Mouse (Mus musculus) thymus, postnatal 10 days (tissue): ENCODE measurements around the gene Arfgef3.
A peak's percentile ranks its signal among the peaks of the same experiment; 100 is the strongest.
"Not testable (repeated sequence)": the region's sequence is repeated elsewhere in the genome, so short reads cannot be mapped to it uniquely, and the experiment has no call there.

Experiments
- DNase-seq, 2 experiments: peaks; one replicate each; pipeline ENCODE4 v3.0.0; 2021; ENCODE audit warnings: low spot score in 2 of 2

Gene Arfgef3

GRCm38 (mm10) chr10:18589455-18589854 lies 154.3 kb downstream of the Arfgef3 start:
- no peak for DNase-seq

GRCm38 (mm10) chr10:18584188-18584587 lies 159.6 kb downstream of the Arfgef3 start:
- no peak for DNase-seq

GRCm38 (mm10) chr10:18572581-18572980 lies 171.2 kb downstream of the Arfgef3 start:
- DNase-seq: peak in 1 of 2 experiments; percentile 26

- peak; percentile 28 to 66 for DNase-seq
Measured at GRCm38 (mm10) chr10:18562940-18563339, 180.8 kb downstream of the Arfgef3 start.

GRCm38 (mm10) chr10:18561445-18561844 lies 182.3 kb downstream of the Arfgef3 start:
- no peak for DNase-seq

GRCm38 (mm10) chr10:18559076-18559475 lies 184.7 kb downstream of the Arfgef3 start:
- DNase-seq: not testable (repeated sequence)

GRCm38 (mm10) chr10:18549321-18550216 lies 194.2 kb downstream of the Arfgef3 start:
- no peak for DNase-seq

GRCm38 (mm10) chr10:18547381-18547780 lies 196.4 kb downstream of the Arfgef3 start:
- no peak for DNase-seq

- DNase-seq: peak in 1 of 2 experiments; percentile 37
Measured at GRCm38 (mm10) chr10:18545813-18546235, 197.9 kb downstream of the Arfgef3 start, which contains the start of gene Hebp2. Gene Hebp2 (minus strand): TSS chr10:18546076.

GRCm38 (mm10) chr10:18545309-18545708 lies 198.4 kb downstream of the Arfgef3 start:
- DNase-seq: no peak

GRCm38 (mm10) chr10:18536889-18537288 lies 206.9 kb downstream of the Arfgef3 start:
- no peak for DNase-seq

GRCm38 (mm10) chr10:18532293-18532692 lies 211.5 kb downstream of the Arfgef3 start:
- no peak for DNase-seq
